Mouse (Mus musculus) testis, postnatal 14 days (tissue): ENCODE results near the gene Faim.
A peak's percentile ranks its signal among the peaks of the same experiment; 100 is the strongest.

ENCODE experiments used
- DNase-seq: peaks from one replicate; pipeline ENCODE4 v3.0.0; 2021; ENCODE audit warnings: low spot score

The Faim gene

DNA sequence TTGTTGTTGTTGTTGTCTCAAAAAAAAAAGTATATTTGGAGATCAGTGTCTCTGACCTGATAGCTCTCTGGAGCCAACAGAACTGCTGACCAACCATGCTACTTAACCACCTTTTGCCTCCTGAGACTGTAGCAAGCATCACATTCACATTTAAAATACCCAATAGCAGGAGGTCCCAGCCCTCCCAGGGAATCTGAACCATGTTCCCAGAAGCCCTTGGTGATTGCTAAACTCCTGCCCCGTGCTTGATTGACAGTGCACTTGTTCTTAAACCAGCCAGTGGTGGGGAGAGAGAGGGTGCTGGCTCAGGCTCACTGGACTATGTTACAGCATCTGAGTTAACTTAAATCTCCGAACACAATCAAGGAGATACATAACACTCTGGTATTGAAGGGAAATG, 11.3 kb upstream of the Faim start:
- DNase-seq, result no peak

DNA sequence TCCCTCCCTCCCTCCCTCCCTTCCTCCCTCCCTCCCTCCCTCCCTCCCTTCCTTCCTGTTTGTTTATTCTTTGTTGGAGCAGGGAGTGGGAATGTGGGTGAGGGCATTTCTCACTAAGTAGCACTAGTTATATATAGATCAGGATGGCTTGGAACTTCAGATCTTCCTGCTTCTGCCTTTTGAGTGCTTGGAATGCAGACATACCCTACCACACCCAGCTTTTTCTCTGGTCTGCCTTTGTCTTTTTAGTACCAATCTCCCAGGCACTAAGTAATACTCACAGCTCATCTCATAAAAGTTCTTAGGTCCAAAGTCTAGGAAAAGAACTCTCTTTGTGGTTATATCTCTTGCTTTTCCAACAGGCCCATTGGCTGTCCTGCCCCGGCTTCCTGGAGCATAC, 10.1 kb upstream of the Faim start:
- no peak for DNase-seq

DNA sequence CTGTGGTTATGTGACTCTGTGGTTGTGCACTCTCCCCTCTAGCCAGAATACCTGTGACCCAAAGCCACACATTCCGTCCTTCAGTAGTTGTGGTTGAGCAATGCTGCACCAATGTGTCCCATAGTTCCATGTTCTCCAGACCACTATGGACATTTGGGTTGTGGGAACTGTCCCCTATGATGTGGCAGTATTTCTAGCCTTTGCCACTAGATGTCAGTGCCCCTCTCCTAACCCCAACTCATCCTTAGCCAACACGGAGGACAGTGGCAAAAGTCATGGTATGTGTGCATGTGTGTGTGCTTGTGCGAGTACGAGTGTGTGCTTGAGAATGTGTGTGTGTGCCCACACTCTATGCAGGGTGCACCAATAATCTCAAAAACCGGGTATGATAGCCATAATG, 9.7 kb upstream of the Faim start:
- DNase-seq, result no peak

DNA sequence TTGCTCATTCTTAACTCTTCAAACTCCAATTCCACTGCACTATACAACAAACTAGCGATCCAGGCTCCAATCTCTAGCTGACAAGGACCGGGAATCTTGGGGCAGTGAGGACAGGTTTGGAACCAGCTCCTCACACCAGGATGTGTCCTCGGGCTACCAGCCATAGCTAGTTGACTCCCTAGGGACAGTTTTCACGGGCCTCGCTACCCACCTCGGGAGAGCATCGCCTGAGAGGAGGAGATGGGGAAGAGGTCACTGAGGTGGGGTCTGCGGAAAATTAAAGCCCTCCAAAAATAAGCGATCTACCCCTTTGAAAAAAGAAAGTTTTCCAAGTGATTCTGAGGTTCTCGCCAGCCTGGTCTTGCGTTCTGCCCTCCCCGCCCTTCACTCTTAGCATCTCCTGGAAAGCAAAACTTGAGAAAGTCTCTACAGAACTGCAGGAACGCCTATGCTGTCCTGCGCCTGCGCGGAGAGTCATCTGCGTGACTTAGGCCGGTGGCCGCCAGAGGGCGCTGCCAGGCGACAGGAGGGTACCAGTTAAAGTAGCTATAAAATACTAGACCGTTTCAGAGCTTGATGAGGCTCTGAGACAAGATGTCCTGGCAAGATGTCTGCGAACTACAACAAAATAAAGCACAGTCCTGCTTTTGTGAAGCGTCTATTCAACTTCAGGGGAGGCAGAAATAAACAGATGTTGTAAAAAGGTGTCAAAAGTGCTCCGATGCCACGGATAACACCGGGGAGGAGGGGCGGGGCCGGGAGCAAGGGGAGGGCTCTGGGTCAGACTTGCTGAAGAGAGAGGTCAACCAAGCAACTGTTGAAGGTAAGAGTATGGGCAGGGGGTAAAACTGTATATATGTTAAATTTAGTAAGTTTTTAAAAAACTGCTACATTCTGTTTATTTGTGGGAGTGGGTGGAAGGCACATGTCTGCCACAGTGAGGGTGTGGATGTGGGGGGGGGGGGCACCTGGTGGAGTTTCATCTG, 6.4 kb upstream of the Faim start:
- peak; percentile 88 for DNase-seq

DNA sequence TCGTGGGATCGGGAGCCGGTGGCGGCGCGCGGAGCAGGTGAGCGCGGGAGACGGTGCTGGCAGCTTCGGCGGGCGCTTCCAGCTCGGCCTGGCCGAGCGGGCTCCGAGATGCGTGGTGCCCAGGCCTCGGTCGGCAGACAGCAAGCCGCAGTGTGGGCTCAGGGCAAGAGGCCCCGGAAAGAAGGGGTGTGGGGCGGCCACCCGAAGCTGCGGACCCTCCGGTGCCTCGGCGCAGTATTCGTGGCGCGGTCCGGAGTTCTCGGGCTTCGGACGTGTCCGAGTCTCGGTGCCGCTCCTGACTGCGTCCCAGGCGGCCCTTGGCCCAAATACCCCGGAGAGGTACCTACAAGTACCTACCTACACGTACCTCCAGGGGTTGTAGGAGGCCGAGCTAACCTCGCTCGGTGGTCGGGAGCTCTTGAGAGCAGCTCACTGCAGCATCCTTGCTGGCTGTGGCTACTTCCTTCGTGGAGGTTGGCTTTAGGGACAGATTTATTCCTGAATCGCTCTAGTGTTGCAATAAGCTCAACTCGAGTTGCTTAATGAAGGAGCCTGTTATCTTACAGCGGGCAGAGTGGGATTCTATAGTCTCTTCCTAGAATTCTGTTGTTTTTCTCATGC, 413 bp downstream of the Faim start:
- no peak for DNase-seq

DNA sequence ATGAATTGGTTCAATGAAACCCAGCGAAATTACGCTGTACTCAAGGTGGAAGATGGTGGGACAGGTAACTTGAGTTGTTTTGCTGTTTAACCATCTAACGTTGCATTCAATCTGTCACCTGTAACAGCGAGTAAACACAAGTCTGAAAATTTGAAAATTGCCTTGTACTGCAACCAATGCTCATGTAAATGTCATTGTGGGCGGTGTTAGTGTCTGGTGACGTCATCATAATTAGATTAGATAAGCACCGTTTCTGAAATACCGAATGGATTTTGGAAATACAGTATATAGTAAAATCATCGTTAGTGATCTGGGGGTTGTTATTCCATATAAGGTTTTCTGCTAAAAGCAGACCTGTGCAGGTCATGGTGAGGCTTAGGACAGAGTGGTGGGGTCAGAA, 958 bp downstream of the Faim start:
- no peak for DNase-seq

DNA sequence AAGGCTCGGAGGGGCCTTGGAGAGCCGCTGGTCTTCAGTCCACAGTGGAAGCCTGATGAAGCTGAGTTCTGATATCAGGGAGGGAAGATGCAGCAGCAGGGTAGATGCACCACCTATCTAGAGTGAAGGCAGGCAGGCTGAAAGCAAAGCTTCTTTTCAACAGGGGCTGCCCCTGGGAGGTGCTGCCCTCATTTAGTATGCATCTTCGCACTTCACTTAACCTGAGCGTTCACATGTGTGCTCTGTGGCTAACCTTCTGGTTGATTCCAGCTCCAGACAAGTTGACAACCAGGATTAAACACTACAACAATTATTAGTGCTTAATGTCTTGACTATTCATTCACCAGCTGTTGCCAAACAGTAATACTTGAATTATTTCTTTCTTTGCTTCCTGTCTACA, 7.9 kb downstream of the Faim start:
- DNase-seq, result no peak

DNA sequence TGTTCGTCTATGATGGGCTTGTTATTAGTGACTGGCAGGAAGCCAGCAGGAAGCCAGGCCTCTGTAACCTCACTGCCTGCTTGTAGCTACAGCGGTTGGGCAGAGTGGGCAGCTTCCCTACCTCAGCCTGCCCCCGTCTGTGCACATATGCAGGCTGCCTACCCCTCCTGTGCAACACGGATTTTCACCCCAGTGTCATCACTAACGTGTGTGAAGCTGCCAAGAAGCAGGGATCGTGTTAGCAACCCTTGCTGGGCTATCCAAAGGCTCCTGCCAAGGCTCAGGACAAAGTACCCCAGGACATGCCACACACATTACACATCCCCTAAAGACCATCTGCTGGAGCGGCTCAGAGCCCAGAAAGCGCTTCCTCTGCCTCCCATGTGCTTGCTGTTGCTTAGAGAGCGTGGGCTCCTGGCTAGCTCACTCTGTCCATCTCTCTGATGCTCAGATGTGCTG, 13.7 kb downstream of the Faim start:
- no peak for DNase-seq

DNA sequence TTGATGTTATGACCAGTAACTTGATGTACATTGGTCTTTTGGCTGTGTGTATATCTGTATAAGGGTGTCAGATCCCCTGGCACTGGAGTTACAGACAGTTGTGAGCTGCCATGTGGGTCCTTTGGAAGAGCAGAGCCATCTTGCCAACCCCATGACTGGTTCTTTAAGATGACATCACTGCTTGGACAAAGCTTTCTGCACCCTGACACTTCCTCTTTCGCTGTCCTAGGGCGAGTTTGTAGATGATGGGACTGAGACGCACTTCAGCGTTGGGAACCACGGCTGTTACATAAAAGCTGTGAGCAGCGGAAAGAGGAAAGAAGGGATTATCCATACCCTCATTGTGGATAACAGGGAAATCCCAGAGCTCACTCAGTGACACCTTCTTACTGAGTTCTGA, 15.2 kb downstream of the Faim start:
- no peak for DNase-seq

DNA sequence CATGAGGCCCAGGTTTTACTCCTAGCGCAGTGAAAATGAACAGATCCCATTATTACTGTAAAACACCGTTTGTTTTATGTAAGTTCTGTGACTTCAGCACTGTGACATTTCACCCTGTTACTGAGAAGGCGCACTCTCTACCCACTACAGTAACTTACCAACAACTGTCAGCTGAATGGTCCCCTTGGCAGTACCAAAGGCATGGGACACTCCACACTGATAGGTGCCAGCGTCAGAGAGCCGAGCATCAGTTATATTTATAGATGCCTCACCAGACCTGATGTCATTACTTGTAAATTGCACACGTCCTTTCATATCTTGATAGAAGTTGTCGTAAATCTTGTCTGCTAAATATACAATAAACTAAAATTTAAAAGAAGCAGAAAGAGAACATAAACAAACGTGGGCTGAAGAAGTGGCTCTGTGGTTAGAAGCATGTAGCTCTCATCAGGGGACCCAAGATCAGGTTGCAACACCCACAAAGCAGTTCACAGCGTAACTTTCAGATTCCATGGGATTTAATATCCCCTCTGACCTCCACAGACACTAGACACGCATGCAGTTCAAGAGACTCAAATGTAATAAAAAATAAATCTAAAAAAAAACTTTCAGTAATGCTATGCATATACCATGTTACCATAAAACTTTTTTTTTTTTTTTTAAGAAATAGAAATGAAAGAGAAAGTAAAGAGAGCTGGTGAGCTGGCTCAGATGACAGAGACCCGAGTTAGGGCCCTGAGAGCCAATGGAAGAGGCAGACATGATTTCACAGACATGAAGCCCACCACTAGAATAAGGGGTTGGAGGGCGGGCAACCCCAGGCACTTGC, 23.1 kb downstream of the Faim start:
- no peak for DNase-seq

DNA sequence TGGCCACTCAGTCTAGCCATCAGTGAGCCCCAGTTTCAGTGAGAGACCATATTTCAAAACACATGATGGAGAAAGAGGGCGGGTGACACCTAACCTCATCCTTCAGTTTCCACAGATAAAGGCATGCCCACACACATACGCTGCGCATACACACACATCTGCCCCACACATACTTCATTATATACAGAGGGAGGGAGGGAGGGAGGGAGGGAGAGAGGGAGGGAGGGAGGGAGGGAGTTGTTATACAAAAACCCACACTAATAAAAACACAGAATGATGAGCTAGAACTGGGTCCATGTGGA, 23.7 kb downstream of the Faim start:
- DNase-seq, result no peak

DNA sequence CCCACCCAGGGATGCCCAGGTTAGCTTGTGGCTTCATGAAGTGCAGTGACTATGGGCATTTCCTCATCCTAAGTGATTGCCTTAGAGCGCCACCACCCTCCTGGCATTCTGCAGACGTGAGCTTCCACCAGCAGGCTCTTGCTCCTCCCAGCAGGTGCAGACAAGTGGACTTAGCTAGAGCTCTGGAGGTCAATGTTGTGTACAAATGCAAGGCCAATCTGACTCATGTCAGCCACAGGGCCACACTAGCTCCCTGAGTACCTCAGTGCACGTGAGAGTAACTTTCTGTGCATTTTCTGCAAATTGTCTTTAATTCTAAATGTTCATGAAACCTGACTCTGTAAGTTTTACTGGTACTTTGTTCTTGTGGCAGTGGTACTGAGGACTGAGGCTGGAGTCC, 30.1 kb downstream of the Faim start:
- DNase-seq, result no peak

DNA sequence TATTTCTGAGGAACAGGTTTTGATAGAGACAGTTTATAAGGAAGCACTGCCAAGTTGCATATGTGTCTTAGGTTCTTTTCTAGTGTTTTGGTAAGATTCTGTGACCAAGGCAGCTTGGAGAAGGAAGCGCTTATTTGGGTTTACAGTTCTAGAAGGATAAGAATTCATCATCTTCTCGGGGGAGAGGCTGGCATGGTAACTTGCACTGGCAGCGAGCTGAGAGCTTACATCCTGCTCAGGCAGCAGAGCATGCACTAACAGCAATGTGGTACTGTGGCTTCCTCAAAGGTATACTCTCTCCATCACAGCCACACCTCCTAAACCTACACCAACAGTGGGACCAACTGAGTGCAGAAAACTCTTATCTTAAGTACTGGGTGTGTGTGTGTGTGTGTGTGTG, 30.6 kb downstream of the Faim start:
- DNase-seq, result no peak

DNA sequence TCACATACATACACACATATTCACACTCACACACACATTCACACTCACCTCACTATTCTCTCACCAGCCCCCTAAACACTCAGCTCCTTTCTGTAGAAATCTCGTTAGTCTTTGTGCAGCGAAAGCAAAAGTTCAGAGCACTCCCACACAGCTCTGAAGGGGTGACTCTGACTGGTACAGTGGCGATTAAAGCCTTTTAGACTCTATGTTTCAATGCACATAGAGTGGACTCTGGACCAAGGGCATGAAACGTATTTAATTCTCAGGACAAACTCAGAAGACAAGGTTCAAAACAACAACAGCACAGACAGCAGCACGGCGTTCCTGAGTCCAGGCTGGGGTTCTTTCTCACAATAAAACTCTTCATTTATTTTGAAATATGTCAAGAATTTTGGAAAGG, 31.5 kb downstream of the Faim start:
- DNase-seq, result no peak

DNA sequence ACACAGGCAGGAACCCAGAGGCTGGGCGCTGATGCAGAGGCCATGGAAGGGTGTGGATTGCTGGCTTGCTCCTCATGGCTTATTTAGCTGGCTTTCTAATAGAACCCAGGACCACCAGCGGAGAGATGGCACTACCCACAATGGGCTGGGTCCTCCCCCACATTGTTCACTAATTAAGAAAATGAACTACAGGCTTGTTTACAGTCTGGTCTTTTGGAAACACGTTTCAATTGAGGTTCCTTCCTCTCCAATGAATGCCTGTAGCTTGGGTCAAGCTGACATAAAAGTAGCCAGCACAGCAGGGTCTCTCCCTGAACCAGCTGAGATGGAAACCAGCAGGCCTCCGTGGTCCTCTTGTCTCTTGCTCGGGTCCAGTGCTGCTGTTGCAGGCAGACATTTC, 35.0 kb downstream of the Faim start:
- no peak for DNase-seq

DNA sequence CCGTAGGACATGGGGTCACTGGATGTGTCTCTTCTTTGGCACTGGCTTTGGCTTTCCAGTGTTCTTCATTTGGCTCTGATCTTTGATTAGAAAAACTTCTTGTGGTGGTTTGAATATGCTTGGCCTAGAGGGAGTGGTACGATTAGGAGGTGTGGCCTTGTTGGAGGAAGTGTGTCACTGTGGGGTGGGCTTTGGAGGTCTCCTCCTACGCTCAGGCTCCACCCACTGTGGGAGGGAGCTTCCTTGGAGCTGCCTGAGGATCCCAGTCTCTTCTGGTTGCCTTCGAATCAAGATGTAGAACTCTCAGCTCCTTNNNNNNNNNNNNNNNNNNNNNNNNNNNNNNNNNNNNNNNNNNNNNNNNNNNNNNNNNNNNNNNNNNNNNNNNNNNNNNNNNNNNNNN, 35.6 kb downstream of the Faim start:
- no peak for DNase-seq

DNA sequence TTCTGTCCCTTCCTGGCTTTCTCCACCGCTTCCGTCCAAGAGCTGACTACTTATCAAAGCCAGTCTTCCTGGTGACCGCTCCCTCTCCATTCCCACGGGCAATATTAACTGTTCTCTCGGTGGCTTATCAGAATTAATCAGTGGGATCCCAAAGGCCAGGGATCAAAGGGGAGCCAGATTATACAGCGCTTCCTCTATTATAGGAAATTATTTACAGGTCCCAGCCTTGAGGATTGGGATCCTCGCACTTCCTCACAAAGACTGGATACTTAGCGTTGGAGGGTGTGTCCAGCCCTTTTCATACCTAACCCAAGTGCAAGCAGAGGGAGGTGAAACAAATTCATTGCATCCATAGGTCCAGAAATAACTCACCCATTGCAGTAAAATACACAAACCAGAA, 45.9 kb downstream of the Faim start:
- DNase-seq, result no peak

DNA sequence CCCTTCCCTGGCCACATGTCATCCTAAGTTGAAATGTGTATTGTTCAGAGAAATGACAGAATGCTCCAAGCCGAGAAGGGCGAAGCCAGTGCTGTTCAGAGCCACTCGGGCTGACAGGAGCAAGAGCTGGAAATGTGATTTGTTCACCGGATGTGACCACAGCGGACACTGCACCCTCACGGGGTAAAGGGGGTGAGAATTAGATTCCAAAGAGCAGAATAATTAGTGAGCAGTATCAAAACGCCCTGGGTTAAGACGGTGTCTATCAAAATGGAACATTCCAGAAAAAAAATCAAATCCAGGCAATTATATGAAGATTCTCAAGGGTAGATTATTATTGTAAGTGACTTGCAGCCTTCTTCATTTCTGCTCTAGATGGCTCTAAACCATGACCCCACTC, 47.9 kb downstream of the Faim start:
- DNase-seq, result no peak

DNA sequence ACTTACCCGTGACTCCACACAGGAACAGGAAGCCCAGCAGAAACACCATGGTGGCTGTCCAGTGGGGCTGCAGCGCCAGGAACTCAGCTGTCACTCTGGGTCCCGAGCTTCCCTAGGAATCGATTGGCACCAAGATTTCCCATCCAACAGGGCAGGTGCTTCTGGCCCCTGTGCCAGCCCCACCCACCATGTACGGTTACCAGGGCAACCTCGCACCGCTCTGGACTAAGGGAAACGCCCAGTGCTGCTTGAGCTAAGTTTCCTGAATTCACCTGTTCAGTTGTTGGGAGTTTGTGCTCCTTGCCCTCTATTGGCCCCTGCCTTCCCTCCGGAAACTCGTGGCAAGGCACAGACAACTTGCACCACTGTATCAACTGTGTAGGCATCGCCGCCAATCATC, 49.4 kb downstream of the Faim start, which contains the start of gene Gm1123:
Gene Gm1123, minus strand, starts transcription at position 141 of the 400 bp plus-strand sequence.
- no peak for DNase-seq

DNA sequence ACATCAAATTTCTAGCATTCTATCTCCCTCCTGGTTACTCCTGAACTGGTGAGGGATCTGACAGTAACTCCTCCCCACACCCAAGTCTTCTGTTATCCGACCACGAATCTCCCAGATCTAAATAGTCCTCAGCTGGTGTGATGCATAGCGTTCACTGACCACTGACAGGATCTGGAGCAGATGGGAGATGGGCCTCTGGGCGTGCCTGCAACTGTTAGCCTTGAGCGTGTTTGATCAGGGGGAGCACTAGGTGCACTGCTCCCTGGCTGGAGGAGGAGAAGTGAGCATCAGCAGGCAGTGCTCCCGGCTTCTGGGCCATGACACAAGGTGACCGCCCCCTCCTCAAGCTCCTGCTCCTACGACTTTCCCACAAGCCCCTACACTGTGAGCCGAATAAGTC, 55.8 kb downstream of the Faim start:
- no peak for DNase-seq

DNA sequence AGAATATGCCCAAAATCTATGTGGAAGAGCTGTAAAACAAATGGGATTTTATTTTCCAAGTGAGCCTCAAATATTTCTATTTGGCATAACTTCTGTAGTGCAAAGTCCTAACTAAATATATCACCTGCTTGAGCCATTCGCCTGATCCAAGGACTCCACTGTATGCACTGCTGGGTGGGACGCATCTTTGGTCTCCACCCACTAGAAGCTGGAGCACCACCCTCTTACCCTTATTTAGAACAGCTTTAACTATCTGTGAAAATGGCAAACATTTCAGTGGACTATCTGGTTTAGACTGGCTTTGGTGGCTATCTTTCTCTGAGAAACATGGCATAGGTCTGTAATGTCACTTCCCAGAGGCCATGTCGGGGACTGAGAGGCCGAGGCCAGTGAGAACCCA, 56.5 kb downstream of the Faim start:
- DNase-seq, result no peak

DNA sequence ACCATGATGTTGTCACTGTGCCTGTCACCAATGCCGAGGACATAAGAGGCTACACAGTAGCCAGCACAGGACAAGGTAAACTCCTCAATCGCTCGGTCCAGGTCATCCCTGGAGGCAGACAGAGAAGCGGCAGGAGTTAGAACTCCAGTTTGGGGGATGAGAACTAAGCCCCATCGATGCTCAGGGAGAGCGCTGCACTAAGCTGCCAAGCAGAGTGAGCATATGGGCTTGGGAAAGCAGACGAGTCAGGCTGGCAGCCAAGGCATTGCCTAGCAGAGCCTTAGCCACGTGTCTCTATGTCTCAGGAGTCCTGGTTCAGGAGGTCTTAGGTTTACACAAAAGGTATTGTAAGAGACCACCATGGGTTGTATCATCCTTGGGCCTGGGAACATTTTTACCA, 58.6 kb downstream of the Faim start:
- no peak for DNase-seq

DNA sequence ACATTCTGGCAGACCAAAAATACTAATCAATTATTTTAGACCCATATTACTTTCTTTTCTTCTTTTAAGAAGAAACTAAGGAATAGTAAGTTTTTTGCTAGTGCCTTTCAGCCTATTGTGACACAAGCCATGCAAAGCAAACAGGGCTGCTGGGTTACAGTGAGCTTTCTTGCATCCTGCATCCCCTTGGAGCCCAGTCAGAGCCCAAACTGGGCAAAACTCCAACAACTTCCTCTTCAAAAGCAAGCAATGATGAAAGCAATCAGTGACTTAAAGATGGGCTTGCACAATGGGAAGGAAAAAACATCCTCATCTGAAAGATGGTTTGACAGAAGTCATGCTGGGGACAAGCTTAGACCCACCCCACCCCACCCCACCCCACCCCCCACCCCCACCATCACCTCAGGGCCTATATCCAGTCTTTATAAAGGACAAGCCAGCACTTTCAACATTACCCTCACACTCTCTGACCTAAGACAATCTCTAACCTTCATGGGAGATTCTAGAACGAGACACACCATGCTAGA, 62.6 kb downstream of the Faim start:
- DNase-seq, result no peak
